Mouse (Mus musculus) liver, embryonic 16.5 days (tissue): ENCODE measurements around the gene Gm10985. TPM values are rescaled to one million over a fixed set of nuclear protein-coding genes. Genes with fewer than 3 reads are reported as not detected.

ENCODE experiments used
- ATAC-seq: fragments of 200-750 bp; cut with Nextera tagmentation; 2 replicates; pipeline ENCODE4 v1.8.0; 2017; ENCODE audit warnings: low read depth, mild to moderate bottlenecking, moderate number of reproducible peaks, moderate library complexity
- H3K27ac ChIP-seq: fragments of 300-500 bp; sonication (generic); 2 replicates; pipeline ENCODE4 v1.5.1; 2014; ENCODE audit warnings: mild to moderate bottlenecking, low read length
- H3K27me3 ChIP-seq: fragments of 300-500 bp; sonication (generic); 2 replicates; pipeline ENCODE4 v1.6.1; 2014; ENCODE audit warnings: low read depth, low read length, mixed read lengths; ENCODE audit not compliant: control insufficient read depth, insufficient read depth
- H3K36me3 ChIP-seq: fragments of 300-500 bp; sonication (generic); 2 replicates; pipeline ENCODE4 v1.6.1; 2014; ENCODE audit warnings: mild to moderate bottlenecking; ENCODE audit not compliant: control insufficient read depth, insufficient read depth
- H3K4me1 ChIP-seq: fragments of 300-500 bp; sonication (generic); 2 replicates; pipeline ENCODE4 v1.6.1; 2014; ENCODE audit warnings: low read depth, low read length, mixed read lengths; ENCODE audit not compliant: control insufficient read depth
- H3K4me2 ChIP-seq: fragments of 300-500 bp; sonication (generic); 2 replicates; pipeline ENCODE4 v1.6.1; 2014; ENCODE audit warnings: low read depth, low read length, mixed read lengths
- H3K4me3 ChIP-seq: fragments of 300-500 bp; sonication (generic); 2 replicates; pipeline ENCODE4 v1.5.1; 2014; ENCODE audit warnings: low read depth, mild to moderate bottlenecking, low read length
- H3K9ac ChIP-seq: fragments of 300-500 bp; sonication (generic); 2 replicates; pipeline ENCODE4 v1.6.1; 2014; ENCODE audit warnings: low read depth, low read length
- H3K9me3 ChIP-seq: fragments of 300-500 bp; sonication (generic); replicated peaks from 2 replicates; pipeline ENCODE4 v1.6.1; 2016; ENCODE audit warnings: low read length; ENCODE audit not compliant: control insufficient read depth
- WGBS: fragments of 180-500 bp; shearing (Covaris S2); extraction: QIAGEN DNeasy Blood & Tissue Kit; methylation state at CpG from one replicate; pipeline ENCODE4 v1.1.7; 2014; ENCODE audit not compliant: insufficient replicate concordance; 5-methylcytosine and 5-hydroxymethylcytosine counted together
- polyA plus RNA-seq: library from polyadenylated mRNA; unstranded; fragments of >200 nt; fragmentation: Nextera tagmentation; extraction: Ambion mirVana; gene quantifications from 2 replicates; pipeline ENCODE4 v1.2.1, GENCODE M21; 2015

Gm10985 gene
- polyA plus RNA-seq, 1 experiment from 2014 or later, result not detected

DNA sequence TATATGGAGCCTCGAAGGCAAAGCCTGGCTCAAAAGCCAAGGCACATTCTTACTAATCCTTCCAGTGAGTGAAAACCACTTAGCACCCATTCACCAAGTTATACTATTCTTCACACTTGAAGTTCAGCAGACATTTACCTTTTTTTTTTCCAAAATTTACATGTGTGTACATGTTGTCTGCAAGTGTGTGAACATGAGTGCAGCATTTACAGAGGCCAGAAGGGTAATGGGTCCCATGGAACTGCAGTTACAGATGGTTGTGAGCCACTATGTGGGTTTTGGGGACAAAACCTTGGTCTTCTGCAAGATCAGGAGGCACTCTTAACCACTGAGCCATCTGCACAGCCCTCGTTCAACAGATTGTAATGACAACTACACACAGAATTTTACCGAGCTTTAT is 9.9 kb downstream of the Gm10985 start:
- no peak for ATAC-seq
- Histone ChIP-seq H3K4me3 (no peak overlapping the region), H3K27me3 (no peaks in the 10 kb centered on the region), H3K27ac (no peak overlapping the region), H3K4me2 (no peak overlapping the region), H3K9ac (no peak overlapping the region), H3K36me3 (peaks cover 13% of the 10 kb centered on the region), H3K9me3 (no peaks in the 10 kb centered on the region), H3K4me1 (no peaks in the 10 kb centered on the region)
- WGBS, result 68% methylated on average over 3 of the region's 3 CpGs

DNA sequence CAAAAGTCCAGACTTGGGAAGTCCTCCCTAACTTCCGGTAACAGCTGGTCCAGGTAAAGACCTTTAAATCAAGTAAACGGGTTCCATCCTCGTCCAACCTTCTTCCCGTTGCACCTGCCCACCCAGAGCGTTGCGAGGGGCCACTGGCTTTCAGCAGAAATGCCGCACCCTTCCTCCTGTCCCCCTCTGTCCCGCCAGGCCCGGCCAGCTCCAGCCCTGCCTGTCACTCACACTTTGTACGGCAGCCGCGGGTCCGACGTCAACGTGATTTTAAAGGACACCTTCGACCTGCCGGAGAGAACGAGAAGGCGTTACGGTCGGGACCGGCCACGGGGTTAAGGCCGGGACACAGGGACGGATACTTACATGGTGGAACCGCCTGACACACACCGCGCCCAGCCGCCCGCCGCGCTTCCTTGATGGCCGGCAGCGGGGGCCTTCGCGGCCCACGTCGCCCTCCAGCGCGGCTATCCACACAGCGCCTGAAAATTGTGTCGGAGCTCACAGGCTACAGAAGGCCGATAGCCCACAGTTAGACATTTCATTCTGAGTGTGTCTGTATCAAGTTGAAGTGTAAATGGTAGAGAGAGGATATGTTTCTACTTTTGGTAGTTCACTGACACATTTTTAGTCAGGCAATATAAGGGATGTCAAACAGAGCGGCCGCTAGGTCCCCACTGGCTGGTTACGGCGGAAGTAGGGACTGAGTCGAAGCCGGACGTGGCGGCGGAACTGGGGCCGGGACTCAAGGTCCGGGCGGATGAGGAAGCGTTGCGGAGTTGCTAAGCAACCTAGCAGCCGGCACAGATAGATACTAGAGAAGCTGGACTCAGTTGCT is 18.7 kb downstream of the Gm10985 start, which contains the start of gene Ufm1:
Gene Ufm1, minus strand, starts transcription at position 448 of the 838 bp plus-strand sequence.
- Histone ChIP-seq H3K9me3 (no peaks in the 10 kb centered on the region), H3K27me3 (no peaks in the 10 kb centered on the region), H3K27ac (no peak within 1 kb of the TSS), H3K4me2 (peak within 1 kb of the TSS; percentile 71), H3K36me3 (peaks cover 20% of the 10 kb centered on the region; the same call in 1 of the 2 replicates), H3K9ac (peak within 1 kb of the TSS; percentile 79), H3K4me3 (peak within 1 kb of the TSS; percentile 87), H3K4me1 (peaks cover 3% of the 10 kb centered on the region)
- peak; percentile 98 for ATAC-seq
- WGBS, result under 1% methylated on average over 58 of the region's 58 CpGs

DNA sequence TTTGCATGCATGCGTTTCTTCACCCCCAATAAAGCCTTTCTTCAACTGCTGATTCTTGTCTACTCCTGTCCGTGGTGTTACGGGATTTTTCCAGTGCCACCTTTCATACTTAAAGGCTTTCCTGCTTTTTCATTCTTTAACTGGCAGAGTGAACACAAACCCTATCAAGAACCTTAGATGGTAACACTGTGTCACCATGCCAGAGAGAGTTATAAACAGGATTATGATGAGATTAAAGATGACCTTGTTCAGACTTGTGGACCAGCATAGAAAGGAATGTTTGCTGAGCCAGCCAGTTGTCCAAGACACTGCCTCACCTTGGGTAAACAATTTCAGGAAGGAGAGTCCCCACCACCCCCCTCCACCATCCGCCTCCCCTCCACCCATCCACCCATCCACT is 23.3 kb downstream of the Gm10985 start:
- no peaks in the 10 kb centered on the region for H3K4me1 ChIP-seq
- H3K27ac ChIP-seq, result no peak overlapping the region
- H3K4me3 ChIP-seq, result no peak overlapping the region
- H3K9me3 ChIP-seq, result no peaks in the 10 kb centered on the region
- H3K27me3 ChIP-seq, result no peaks in the 10 kb centered on the region
- no peak overlapping the region for H3K4me2 ChIP-seq
- H3K36me3 ChIP-seq, result no peaks in the 10 kb centered on the region
- WGBS, result 80% methylated on average over 4 of the region's 4 CpGs
- no peak overlapping the region for H3K9ac ChIP-seq
- no peak for ATAC-seq

DNA sequence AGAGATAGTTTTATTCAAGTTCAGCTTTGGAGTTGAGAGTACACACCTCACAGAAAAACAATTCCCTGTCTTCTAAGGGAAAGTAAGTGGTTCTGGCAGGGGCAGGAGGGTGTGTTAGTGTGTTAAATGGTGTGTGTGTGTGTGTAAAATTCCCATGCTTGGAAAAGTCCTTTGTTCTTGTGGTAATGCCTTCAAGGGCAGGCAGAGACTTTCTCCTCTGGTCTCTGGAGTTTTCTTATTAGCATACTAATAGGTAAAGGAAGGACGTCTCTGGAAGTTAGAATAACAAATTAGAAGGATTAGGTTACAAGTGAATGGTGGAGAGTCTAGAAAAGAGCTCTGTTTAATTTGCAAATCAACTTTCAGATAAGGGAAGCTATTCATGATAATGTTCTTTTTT is 24.4 kb downstream of the Gm10985 start:
- Histone ChIP-seq H3K9me3 (no peaks in the 10 kb centered on the region), H3K36me3 (no peaks in the 10 kb centered on the region), H3K9ac (no peak overlapping the region), H3K27ac (no peak overlapping the region), H3K4me3 (no peak overlapping the region), H3K4me1 (no peaks in the 10 kb centered on the region), H3K4me2 (no peak overlapping the region), H3K27me3 (no peaks in the 10 kb centered on the region)
- no peak for ATAC-seq
- WGBS, result 34% methylated on average over 1 of the region's 1 CpGs

DNA sequence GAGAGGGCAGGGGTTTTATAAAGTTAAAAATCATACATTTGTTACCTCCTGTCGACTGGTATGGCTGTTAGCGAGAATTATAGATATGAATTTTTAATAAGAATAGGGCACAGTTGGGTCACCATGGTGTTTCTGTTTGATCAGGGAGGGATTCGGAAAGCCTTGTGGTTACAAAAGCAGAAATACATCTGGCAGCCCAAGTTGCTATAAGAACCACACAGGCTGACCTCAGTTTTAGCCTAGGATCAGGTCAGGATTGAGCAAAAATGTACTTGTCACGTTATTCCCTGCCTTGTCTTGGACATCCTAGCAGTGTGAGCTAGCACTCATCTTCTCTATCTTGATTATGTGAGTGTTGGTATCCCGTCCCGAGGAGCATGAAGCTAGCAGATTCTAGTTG is 25.6 kb downstream of the Gm10985 start:
- 51% methylated on average over 6 of the region's 6 CpGs for WGBS
- H3K9ac ChIP-seq, result no peak overlapping the region

DNA sequence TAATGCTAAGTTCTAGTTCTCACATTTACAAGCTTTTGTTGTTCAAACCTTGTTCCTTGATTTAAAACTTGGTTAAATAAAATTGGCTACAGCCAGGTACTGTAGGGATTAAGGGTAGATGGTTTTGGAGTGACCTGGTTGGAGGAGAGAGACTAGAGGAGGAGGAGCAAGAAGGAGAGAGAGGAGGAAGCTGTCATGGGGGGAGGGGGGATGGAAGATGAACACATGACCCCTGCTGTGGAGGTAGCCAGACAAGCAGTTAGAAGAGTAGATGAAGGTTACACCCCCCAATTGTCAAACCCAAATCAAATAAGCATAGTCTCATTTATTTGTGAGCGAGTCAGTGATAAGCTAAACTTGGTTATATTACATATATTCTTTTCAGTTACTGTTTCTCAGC is 26.7 kb downstream of the Gm10985 start:
- Histone ChIP-seq H3K4me2 (no peak overlapping the region), H3K9ac (no peak overlapping the region), H3K27me3 (no peaks in the 10 kb centered on the region), H3K9me3 (no peaks in the 10 kb centered on the region), H3K4me1 (no peaks in the 10 kb centered on the region), H3K27ac (no peak overlapping the region), H3K4me3 (no peak overlapping the region), H3K36me3 (no peaks in the 10 kb centered on the region)
- no peak for ATAC-seq
- WGBS, result 67% methylated on average over 1 of the region's 1 CpGs

More for the DNA sequence above, 25.6 kb downstream of the Gm10985 start:
- Histone ChIP-seq H3K4me3 (no peak overlapping the region), H3K27ac (no peak overlapping the region), H3K9me3 (no peaks in the 10 kb centered on the region), H3K27me3 (no peaks in the 10 kb centered on the region), H3K4me1 (no peaks in the 10 kb centered on the region), H3K4me2 (no peak overlapping the region), H3K36me3 (no peaks in the 10 kb centered on the region)
- ATAC-seq, result no peak

DNA sequence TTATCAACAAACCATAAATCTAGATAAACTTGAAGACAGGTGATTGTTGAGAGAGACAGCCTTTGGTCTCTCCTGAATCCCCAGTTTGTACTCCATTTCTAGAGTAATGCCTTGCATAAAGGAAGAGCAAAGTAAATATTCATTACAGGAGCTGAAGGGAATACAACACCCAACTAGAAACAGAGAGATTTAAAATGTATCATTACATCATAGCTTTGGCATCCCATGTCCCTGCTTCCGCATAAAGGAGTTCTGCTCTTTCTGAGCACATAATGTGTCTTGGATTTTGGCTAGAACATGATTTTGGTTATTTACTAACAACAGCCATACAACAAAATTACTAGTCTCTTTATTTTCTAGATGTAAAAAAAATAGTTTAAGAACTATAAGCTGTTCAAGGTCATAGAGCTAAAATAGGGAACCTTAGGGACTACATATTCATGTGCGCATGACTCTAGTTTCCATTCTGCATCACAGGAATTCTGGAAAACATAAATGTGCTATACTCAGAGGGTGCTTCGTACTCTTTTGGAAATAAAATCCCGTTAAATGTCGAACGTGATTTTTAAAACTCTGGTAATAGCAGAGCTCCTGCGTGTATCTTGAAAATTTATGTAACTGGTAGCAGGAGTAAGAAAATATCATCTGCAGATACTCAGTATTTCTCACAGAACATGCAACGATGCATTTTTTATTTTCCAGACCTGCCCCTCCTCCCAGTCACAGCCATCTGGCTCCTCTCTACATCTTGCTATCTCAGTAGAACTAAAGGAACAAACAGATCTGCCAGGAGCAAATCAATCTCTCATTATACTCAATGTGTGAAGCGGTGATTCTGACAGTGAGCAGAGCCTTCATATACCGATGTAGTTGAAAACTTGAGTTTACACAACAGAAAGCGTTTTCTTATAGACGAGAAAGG is 46.0 kb downstream of the Gm10985 start:
- Histone ChIP-seq H3K36me3 (no peaks in the 10 kb centered on the region), H3K9me3 (no peaks in the 10 kb centered on the region), H3K4me1 (no peaks in the 10 kb centered on the region), H3K4me3 (no peak overlapping the region), H3K27me3 (no peaks in the 10 kb centered on the region), H3K9ac (no peak overlapping the region), H3K4me2 (no peak overlapping the region), H3K27ac (no peak overlapping the region)
- ATAC-seq, result no peak
- WGBS, result 75% methylated on average over 12 of the region's 12 CpGs
